Mouse (Mus musculus): ENCODE measurements around the gene Utp14a.

GRCm38 (mm10) chrX:48226225-48226624, 30.4 kb upstream of the Utp14a start:
- TF ChIP-seq POLR2A (IDR thresholded peaks at IDR 0.05; ENCODE audit: insufficient read depth, low read length) (no peak), CTCF (IDR thresholded peaks at IDR 0.05; ENCODE audit: low read depth, low read length) (no peak)
